Mouse (Mus musculus) frontal cortex, postnatal 14 days (tissue): ENCODE measurements around the gene Hadha.

Source experiments
- DNase-seq, 2 experiments: peaks; one replicate each; pipeline ENCODE4 v3.0.0; 2022; ENCODE audit warnings: low spot score in 2 of 2

Hadha gene

DNA sequence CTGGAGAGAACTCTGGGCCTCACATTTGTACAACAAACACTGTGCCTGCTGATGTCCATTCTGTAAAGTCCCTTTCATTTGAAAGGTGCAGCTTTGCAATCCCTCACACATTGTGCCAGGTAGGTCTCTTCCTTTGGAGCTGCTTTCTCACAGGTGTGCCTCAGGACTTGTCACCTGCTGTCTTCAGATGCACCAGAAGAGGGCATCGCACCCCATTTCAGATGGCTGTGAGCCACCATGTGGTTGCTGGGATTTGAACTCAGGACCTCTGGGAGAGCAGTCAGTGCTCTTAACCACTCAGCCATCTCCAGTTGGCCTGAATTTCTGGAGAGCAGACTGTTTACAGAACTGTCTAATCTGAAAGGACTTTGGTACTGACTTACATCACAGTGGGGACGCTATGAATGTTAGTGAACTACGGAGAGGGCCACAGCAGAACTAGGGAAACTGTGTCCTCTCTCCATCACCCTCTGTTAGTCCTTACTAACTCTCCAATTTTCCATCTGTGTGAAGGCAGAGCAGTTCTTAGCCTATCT lies 42.4 kb downstream of the Hadha start:
- DNase-seq: no peak

DNA sequence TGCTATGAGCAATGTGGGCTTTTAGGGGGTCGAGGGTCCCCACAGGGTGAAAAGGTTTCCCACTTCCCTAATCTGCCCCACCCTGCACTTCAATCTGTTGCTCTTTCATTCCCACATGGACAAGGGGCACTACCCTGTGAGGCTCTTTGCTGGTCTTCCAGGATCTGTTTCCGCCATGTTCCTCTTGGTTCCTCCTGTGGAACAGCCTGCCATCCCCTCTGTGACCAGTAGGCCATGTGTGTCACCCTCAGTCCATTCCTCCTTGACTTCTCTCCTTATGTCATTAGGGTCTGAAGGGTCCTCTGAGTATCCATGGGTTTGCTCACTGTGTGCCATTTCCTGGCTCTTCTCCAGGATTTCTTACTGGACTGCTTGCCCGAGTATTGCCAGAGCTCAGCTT lies 43.2 kb downstream of the Hadha start:
- DNase-seq: no peak

- DNase-seq: peak in 1 of 2 experiments; percentile 59
Observed at GRCm38 (mm10) chr5:30111126-30111525, 43.8 kb downstream of the Hadha start.

- DNase-seq: no peak
Observed at GRCm38 (mm10) chr5:30110371-30111060, 44.4 kb downstream of the Hadha start.

DNA sequence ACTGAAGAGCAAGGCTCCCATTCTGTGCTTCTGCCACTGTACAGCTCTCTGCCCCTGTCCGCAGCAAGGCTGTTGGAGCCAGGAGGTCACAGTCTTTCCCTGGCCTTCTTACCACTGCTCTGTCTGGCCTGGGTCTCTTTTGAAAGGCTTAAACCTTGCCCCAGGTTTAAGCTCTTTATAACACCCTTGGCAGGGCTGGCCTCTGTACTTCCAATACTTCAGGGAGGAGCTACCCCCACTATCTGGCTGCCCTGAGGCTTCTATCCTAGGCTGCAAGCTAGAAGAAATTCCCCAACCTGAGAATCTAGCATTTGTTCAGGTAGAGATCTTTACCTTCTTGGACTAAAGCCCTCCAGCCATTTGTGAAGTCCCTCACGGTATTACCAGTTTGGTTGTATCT lies 45.1 kb downstream of the Hadha start:
- DNase-seq: no peak

GRCm38 (mm10) chr5:30108233-30108632 lies 46.7 kb downstream of the Hadha start:
- no peak for DNase-seq

DNA sequence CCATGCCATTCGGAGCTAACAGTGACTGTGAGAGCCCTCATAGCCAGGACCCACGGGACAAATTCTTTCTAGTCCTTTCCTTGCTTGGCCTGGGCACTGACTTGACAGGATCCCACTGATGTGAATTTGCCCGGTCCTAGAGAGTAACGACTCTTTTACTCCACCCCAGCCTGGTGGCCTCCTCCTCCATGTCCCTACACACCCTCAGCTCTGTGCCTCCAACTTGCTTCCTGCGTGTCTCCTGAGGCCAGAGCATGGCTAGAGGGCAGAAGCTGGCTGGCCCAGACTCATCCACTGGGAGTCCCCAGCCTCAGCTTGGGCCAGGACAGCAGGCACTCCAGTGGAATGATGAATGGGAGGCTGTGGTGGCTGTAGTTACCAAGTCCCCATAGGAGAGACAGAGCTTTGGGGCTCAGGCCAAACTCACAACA lies 47.3 kb downstream of the Hadha start:
- DNase-seq: no peak

DNA sequence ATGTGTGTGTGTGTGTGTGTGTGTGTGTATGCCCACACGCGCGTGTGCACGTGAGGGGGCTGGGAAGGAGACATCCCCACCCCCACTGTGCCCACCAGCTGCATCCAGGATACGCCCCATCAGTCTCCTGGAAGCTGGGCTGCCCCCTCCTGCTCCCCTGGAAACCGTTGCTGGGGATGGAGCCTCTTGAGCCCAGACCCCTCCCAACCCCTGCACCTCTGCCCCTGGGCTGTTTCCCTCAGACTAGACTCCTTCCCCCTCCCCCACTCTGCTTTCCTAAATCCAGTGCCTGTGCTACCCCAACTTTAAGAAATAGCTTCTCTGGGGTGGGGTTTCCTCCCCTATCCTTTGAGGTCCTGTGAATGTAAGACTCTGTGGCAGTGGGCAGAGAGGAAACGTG lies 47.8 kb downstream of the Hadha start:
- no peak for DNase-seq

- no peak for DNase-seq
Observed at GRCm38 (mm10) chr5:30106756-30107155, 48.2 kb downstream of the Hadha start.

GRCm38 (mm10) chr5:30105668-30106300 lies 49.2 kb downstream of the Hadha start, which contains the start of gene 3110082J24Rik:
3110082J24Rik (minus strand) TSS chr5:30106086.
- DNase-seq: no peak

DNA sequence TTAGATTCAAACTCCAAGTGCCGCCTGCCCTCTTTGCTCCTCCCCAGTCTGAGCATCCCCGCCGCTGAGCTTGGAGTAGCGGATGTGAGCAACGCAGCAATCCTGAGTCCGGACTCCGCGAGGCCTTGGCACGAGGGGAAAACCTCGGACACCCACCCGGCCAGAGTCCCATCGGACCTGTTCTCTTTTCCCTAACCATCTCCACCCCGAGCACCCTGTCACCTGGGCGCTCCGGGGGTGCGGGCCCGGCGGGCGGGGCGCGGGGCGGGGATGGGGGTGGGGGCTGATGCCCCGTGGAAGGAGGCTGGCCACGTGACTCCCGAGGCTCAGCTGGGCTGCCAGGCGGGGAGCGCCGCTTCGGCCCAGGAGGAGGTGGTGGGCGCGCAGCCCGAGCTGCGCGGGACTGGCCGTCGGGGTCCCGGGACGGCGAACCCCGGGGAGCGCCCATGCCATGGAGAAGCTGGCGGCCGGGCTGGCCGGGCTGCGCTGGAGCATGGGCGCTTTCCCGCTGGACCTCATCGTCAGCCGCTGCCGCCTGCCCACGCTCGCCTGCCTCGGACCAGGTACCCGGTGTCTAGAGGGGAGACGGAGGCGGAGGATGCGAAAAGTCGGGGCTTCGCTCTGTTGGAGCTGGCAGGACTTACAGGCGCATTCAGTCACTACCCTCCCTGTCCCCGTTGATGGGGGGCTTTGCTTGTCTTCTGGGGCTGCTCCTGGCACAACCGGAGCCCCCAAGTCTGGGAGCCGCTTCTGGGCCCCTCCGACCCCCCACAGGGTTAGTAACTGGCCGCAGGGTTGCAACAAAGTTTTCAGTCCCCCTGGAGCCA lies 49.9 kb downstream of the Hadha start, which contains the start of gene Garem2:
Garem2 (plus strand) TSS at position 321 of the 827 bp plus-strand sequence.
- DNase-seq: no peak

DNA sequence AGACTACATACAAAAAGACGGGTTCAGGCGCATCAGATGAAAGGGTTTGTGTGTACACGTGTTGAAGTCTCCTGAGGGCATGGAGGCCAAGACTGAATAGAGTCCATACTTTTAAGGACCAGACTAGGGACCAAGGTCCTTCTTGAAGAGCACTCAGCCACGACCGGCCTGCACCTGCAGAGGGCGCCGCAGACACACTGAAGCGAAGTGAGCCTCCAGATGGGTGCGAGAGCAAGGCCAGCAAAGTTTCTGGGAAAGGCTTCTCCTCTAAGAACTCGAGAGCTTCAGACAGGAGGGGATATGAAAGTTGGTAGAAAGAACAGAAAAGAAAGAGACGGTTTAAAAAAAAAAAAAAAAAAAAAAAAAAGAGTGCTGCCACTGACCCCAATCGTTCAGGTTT lies 50.6 kb downstream of the Hadha start:
- no peak for DNase-seq

GRCm38 (mm10) chr5:30103340-30103739 lies 51.6 kb downstream of the Hadha start:
- DNase-seq: no peak

DNA sequence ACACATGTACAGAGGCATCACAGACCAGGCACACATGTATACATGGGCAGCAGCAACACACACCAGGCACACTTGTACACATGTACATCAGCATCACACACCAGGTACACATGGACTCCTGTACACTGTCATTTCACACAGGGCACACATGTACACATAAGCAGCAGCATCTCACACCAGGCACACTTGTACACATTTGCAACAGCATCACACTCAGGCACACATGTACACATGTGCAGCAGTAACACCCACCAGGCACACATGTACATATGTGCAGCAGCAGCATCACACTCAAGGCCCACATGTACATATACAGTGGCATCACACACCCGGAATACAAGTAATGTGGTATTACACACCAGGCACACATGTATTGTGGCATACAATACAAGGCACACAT lies 56.7 kb downstream of the Hadha start:
- DNase-seq: no peak

DNA sequence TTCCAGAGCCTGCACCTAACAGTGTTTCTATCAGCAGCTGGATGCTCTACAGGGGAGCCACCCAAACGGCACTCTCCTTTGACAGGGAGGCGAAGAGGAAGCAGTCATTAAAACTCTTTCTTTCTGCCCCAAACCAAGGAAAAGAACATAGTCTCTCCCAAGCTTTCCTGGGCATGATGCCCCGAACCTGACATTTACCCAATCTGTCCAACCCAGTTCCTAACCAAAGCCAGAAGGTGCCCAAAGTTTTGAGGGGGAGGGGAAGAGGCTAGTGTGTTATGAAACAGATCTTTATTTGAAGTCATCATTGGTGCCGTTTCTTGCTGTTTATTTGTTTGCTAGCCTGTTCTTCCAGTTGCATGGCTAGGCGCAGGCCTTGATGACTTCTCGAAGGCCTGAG lies 59.2 kb downstream of the Hadha start:
- no peak for DNase-seq

GRCm38 (mm10) chr5:30094399-30094798 lies 60.6 kb downstream of the Hadha start:
- no peak for DNase-seq

DNA sequence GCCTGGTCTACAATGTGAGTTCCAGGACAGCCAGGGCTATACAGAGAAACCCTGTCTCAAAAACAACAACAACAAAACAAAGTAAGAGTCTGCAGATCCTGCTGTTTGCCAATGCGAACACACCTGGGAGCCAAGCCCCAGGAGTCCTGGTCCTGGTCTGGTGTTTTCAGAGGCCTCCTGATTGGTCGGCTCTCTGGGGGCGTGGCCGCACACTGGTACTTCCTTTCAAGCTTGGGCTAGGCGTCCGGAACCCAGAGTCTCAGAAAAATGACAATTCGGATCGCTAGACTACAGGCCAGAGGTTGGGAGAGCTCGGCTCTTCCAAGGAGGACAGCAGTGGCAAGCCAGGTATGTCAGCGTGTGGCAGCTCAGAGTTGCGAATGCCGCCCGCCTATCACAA lies 62.3 kb downstream of the Hadha start:
- no peak for DNase-seq

DNA sequence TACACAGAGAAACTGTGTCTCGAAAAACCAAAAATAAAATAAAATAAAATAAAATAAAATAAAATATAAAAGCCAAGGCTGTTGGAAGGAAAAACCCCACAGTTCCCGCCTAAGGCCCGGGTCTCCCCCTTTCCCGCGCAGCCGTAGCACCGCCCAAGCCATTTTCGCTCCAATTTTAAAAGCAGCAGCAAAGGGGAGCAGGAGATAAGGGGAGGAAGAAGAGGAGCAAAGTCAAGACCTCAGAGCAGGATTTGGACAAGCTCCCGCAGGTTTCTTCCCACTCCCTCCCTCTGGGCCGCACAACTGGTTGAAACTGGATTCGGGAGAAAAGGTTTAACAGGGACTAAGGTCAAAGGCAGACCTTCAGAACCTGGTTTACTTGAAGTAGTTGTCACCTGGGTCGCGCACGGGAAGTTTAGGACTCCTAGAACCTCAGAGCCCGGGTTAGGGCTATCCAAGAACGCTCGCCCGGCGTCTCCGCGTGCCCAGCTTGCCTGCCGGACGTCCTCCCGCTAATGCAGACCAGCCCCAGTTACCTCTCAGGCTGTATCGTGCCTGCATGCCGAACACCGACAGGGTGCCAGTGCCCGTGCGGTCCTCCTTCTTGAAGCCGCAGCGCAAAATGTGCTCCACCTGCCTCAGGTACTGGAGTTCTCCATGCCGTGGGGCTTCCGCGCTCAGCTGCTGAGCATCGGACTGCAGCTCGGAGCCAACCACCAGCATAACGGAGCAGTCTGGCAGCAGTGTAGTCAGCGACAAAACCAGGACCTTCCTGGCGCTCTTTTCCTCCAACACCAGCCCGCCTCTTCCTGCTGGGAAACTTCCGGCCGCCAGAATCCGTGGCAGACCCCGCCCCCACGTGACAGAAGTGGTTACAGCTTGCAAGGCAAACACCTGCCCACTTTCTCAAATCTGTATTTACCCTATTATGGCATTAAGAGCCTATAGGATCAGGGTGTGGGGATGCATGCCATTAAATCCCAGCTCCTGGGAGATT lies 81.8 kb downstream of the Hadha start, which contains the start of gene Tyms:
Tyms (minus strand) TSS at position 793 of the 997 bp plus-strand sequence.
- peak; percentile 22 to 55 for DNase-seq

- no peak for DNase-seq
Observed at GRCm38 (mm10) chr5:30072377-30072776, 82.6 kb downstream of the Hadha start.

DNA sequence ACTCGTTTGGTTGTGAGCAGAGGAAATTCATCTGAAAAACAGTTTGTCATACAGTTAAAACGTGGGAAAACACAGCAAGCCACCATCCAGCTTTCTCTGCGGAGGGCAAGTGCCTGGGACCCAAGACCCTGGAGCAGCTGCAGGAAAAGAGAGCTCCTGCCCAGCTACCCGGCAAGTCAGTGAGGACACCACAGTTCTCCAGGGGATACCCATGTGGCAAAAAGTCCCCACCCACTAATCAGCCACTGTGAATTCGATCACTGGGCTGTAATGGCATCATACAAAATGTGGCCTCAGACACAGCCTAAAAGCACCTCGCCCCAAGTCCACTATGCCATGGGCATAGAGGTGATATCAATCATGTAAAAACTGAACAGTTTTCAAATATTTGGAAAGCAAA lies 83.3 kb downstream of the Hadha start:
- no peak for DNase-seq
